Mouse (Mus musculus): ENCODE measurements around the gene Pitx1.

The Pitx1 gene

GRCm38 (mm10) chr13:55836142-55836625 lies at the start of gene Pitx1:
Gene Pitx1 (minus strand): TSS chr13:55836192.
- no peak for DNase-seq (ENCODE audit: low spot score)

- DNase-seq (ENCODE audit: low spot score): no peak
Measured at GRCm38 (mm10) chr13:55881431-55882202, 45.6 kb upstream of the Pitx1 start.

- DNase-seq (ENCODE audit: low spot score): no peak
Measured at GRCm38 (mm10) chr13:55878353-55878752, 42.4 kb upstream of the Pitx1 start.

GRCm38 (mm10) chr13:55871410-55871809 lies 35.4 kb upstream of the Pitx1 start:
- DNase-seq (ENCODE audit: low spot score): peak; percentile 38

GRCm38 (mm10) chr13:55870001-55870400 lies 34.0 kb upstream of the Pitx1 start:
- DNase-seq (ENCODE audit: low spot score): no peak

GRCm38 (mm10) chr13:55867540-55868103 lies 31.6 kb upstream of the Pitx1 start:
- DNase-seq (ENCODE audit: low spot score): no peak

GRCm38 (mm10) chr13:55860483-55860882 lies 24.5 kb upstream of the Pitx1 start:
- no peak for DNase-seq (ENCODE audit: low spot score)

- no peak for DNase-seq (ENCODE audit: low spot score)
Measured at GRCm38 (mm10) chr13:55858463-55858862, 22.5 kb upstream of the Pitx1 start.

- DNase-seq (ENCODE audit: low spot score): no peak
Measured at GRCm38 (mm10) chr13:55855793-55856192, 19.8 kb upstream of the Pitx1 start.

- DNase-seq (ENCODE audit: low spot score): no peak
Measured at GRCm38 (mm10) chr13:55852205-55852604, 16.2 kb upstream of the Pitx1 start.

GRCm38 (mm10) chr13:55850726-55851125 lies 14.7 kb upstream of the Pitx1 start:
- DNase-seq (ENCODE audit: low spot score): no peak

- DNase-seq (ENCODE audit: low spot score): no peak
Measured at GRCm38 (mm10) chr13:55848604-55849190, 12.7 kb upstream of the Pitx1 start.

GRCm38 (mm10) chr13:55847805-55848204 lies 11.8 kb upstream of the Pitx1 start:
- no peak for DNase-seq (ENCODE audit: low spot score)

GRCm38 (mm10) chr13:55843700-55844099 lies 7.7 kb upstream of the Pitx1 start:
- no peak for DNase-seq (ENCODE audit: low spot score)

GRCm38 (mm10) chr13:55840223-55840622 lies 4.2 kb upstream of the Pitx1 start:
- DNase-seq (ENCODE audit: low spot score): no peak

GRCm38 (mm10) chr13:55836786-55837780 lies 1.1 kb upstream of the Pitx1 start:
- DNase-seq (ENCODE audit: low spot score): no peak

GRCm38 (mm10) chr13:55835548-55836097 lies 369 bp downstream of the Pitx1 start:
- DNase-seq (ENCODE audit: low spot score): no peak

GRCm38 (mm10) chr13:55834667-55835066 lies 1.3 kb downstream of the Pitx1 start:
- no peak for DNase-seq (ENCODE audit: low spot score)

GRCm38 (mm10) chr13:55833921-55834320 lies 2.1 kb downstream of the Pitx1 start:
- no peak for DNase-seq (ENCODE audit: low spot score)

- DNase-seq (ENCODE audit: low spot score): no peak
Measured at GRCm38 (mm10) chr13:55832602-55833001, 3.4 kb downstream of the Pitx1 start.

GRCm38 (mm10) chr13:55831722-55832160 lies 4.3 kb downstream of the Pitx1 start:
- no peak for DNase-seq (ENCODE audit: low spot score)

All from testis, postnatal 10 days (tissue).